Mouse (Mus musculus) megakaryocyte, embryonic 14.5 days (primary cell): Measurements from ENCODE around the gene Brms1. TPM values are rescaled to one million over a fixed set of nuclear protein-coding genes. Genes with fewer than 3 reads are reported as not detected.

ENCODE experiments used
- H3K27me3 ChIP-seq: replicated peaks from 2 replicates; pipeline ENCODE3; 2012; ENCODE audit warnings: inconsistent platforms
- H3K36me3 ChIP-seq: replicated peaks from 2 replicates; pipeline ENCODE3; 2012; ENCODE audit warnings: low read length, inconsistent platforms, mixed read lengths
- H3K4me1 ChIP-seq: 2 replicates; pipeline ENCODE4 v1.6.1; 2012; ENCODE audit warnings: inconsistent platforms
- H3K4me3 ChIP-seq: replicated peaks from 2 replicates; pipeline ENCODE3; 2012; ENCODE audit warnings: moderate library complexity, mild to moderate bottlenecking, inconsistent platforms
- H3K9me3 ChIP-seq: 2 replicates; pipeline ENCODE4 v1.6.1; 2012; ENCODE audit warnings: inconsistent platforms
- FLI1 ChIP-seq: IDR thresholded peaks from 2 replicates; pipeline ENCODE4 v1.6.1; 2012; ENCODE audit warnings: low read length, inconsistent platforms, mixed read lengths
- GATA1 ChIP-seq: IDR thresholded peaks from 3 replicates; pipeline ENCODE4 v1.6.1; 2012; ENCODE audit warnings: mixed read lengths, low read length, inconsistent platforms, borderline replicate concordance
- polyA plus RNA-seq: library from polyadenylated mRNA; stranded (reverse); fragments of >175 nt; gene quantifications from 2 replicates; pipeline ENCODE4 v1.2.3, GENCODE M21; 2012; ENCODE audit warnings: low replicate concordance; ENCODE audit not compliant: insufficient read depth

Gene Brms1
- polyA plus RNA-seq, 1 experiment, result 82.3 TPM

- Histone ChIP-seq H3K27me3 (peaks cover 47% of the 10 kb centered on the region), H3K36me3 (peaks cover 41% of the 10 kb centered on the region)
Observed at GRCm38 (mm10) chr19:5051031-5051430, 9.9 kb downstream of the Brms1 start.

GRCm38 (mm10) chr19:5051515-5051914, 10.4 kb downstream of the Brms1 start:
- H3K9me3 ChIP-seq, result no peaks in the 10 kb centered on the region
- H3K4me3 ChIP-seq, result no peak overlapping the region
- TF ChIP-seq FLI1, result no peak
- TF ChIP-seq GATA1, result no peak
- H3K4me1 ChIP-seq, result peaks cover 43% of the 10 kb centered on the region
- peaks cover 36% of the 10 kb centered on the region for H3K36me3 ChIP-seq
- peaks cover 47% of the 10 kb centered on the region for H3K27me3 ChIP-seq

More at GRCm38 (mm10) chr19:5051031-5051430, 9.9 kb downstream of the Brms1 start:
- H3K4me1 ChIP-seq, result peaks cover 39% of the 10 kb centered on the region
- TF ChIP-seq GATA1, result no peak
- TF ChIP-seq FLI1, result no peak
- no peak overlapping the region for H3K4me3 ChIP-seq
- no peaks in the 10 kb centered on the region for H3K9me3 ChIP-seq

- H3K4me1 ChIP-seq, result peaks cover 51% of the 10 kb centered on the region
- H3K9me3 ChIP-seq, result no peaks in the 10 kb centered on the region
- peaks cover 29% of the 10 kb centered on the region for H3K36me3 ChIP-seq
- TF ChIP-seq GATA1, result no peak
- TF ChIP-seq FLI1, result no peak
- H3K27me3 ChIP-seq, result peaks cover 49% of the 10 kb centered on the region
- H3K4me3 ChIP-seq, result no peak overlapping the region
Observed at GRCm38 (mm10) chr19:5052166-5052822, 11.1 kb downstream of the Brms1 start.

- Histone ChIP-seq H3K36me3 (peaks cover 23% of the 10 kb centered on the region), H3K4me3 (no peak overlapping the region), H3K9me3 (no peaks in the 10 kb centered on the region), H3K27me3 (peaks cover 49% of the 10 kb centered on the region), H3K4me1 (peaks cover 57% of the 10 kb centered on the region)
- TF ChIP-seq FLI1 (no peak), GATA1 (no peak)
Observed at GRCm38 (mm10) chr19:5052853-5053252, 11.7 kb downstream of the Brms1 start.

GRCm38 (mm10) chr19:5053909-5054308, 12.8 kb downstream of the Brms1 start:
- Histone ChIP-seq H3K36me3 (peaks cover 12% of the 10 kb centered on the region), H3K9me3 (no peaks in the 10 kb centered on the region), H3K27me3 (peaks cover 49% of the 10 kb centered on the region), H3K4me3 (no peak overlapping the region), H3K4me1 (peaks cover 64% of the 10 kb centered on the region)
- TF ChIP-seq FLI1, result no peak
- TF ChIP-seq GATA1, result no peak

- Histone ChIP-seq H3K4me3 (no peak overlapping the region), H3K4me1 (peaks cover 69% of the 10 kb centered on the region), H3K36me3 (no peaks in the 10 kb centered on the region), H3K9me3 (no peaks in the 10 kb centered on the region), H3K27me3 (peaks cover 44% of the 10 kb centered on the region)
- TF ChIP-seq FLI1 (no peak), GATA1 (no peak)
Observed at GRCm38 (mm10) chr19:5056251-5056650, 15.1 kb downstream of the Brms1 start.

GRCm38 (mm10) chr19:5057876-5058775, 17.0 kb downstream of the Brms1 start:
- H3K4me1 ChIP-seq, result peaks cover 58% of the 10 kb centered on the region
- H3K4me3 ChIP-seq, result no peak overlapping the region

GRCm38 (mm10) chr19:5058801-5059771, 17.9 kb downstream of the Brms1 start:
- Histone ChIP-seq H3K27me3 (peaks cover 25% of the 10 kb centered on the region), H3K4me3 (peak overlapping the region; percentile 13), H3K9me3 (no peaks in the 10 kb centered on the region), H3K4me1 (peaks cover 54% of the 10 kb centered on the region), H3K36me3 (no peaks in the 10 kb centered on the region)
- TF ChIP-seq GATA1 (no peak), FLI1 (no peak)

More at GRCm38 (mm10) chr19:5057876-5058775, 17.0 kb downstream of the Brms1 start:
- Histone ChIP-seq H3K27me3 (peaks cover 34% of the 10 kb centered on the region), H3K36me3 (no peaks in the 10 kb centered on the region), H3K9me3 (no peaks in the 10 kb centered on the region)
- TF ChIP-seq FLI1 (no peak), GATA1 (no peak)
